Mouse (Mus musculus): ENCODE results near the gene Cars. TPM values are rescaled to one million over a fixed set of nuclear protein-coding genes. Genes with fewer than 3 reads are reported as not detected.
"Not testable (repeated sequence)": the region's sequence is repeated elsewhere in the genome, so short reads cannot be mapped to it uniquely, and the experiment has no call there.

Cars gene
- polyA plus RNA-seq, 1 experiment from 2014 or later = 62.3 TPM

GRCm38 (mm10) chr7:143544368-143544767 lies 55.5 kb downstream of the Cars start:
- H3K27ac ChIP-seq = no peak overlapping the region
- H3K27me3 ChIP-seq = no peaks in the 10 kb centered on the region
- no peaks in the 10 kb centered on the region for H3K9me3 ChIP-seq (replicated peaks)
- peaks cover 34% of the 10 kb centered on the region for H3K4me1 ChIP-seq
- 93% methylated on average over 2 of the region's 2 CpGs for WGBS
- no peak overlapping the region for H3K4me2 ChIP-seq
- peaks cover 22% of the 10 kb centered on the region for H3K36me3 ChIP-seq
- no peak overlapping the region for H3K9ac ChIP-seq
- no peak for ATAC-seq (replicated peaks; ENCODE audit: low FRiP score)
- no peak overlapping the region for H3K4me3 ChIP-seq (replicated peaks)

GRCm38 (mm10) chr7:143538671-143539070 lies 61.2 kb downstream of the Cars start:
- Histone ChIP-seq H3K27ac (no peak overlapping the region), H3K36me3 (peaks cover 68% of the 10 kb centered on the region), H3K4me3 (replicated peaks) (no peak overlapping the region), H3K4me1 (peaks cover 9% of the 10 kb centered on the region), H3K9ac (no peak overlapping the region), H3K9me3 (replicated peaks) (no peaks in the 10 kb centered on the region), H3K27me3 (no peaks in the 10 kb centered on the region), H3K4me2 (no peak overlapping the region)
- no peak for ATAC-seq (replicated peaks; ENCODE audit: low FRiP score)
- WGBS = 71% methylated on average over 1 of the region's 1 CpGs

GRCm38 (mm10) chr7:143538229-143538628 lies 61.7 kb downstream of the Cars start:
- H3K27ac ChIP-seq; H3K9me3 ChIP-seq (replicated peaks); ATAC-seq (replicated peaks; ENCODE audit: low FRiP score); H3K4me3 ChIP-seq (replicated peaks); H3K4me2 ChIP-seq; H3K9ac ChIP-seq; H3K4me1 ChIP-seq; H3K27me3 ChIP-seq: not testable (repeated sequence)
- H3K36me3 ChIP-seq = peaks cover 73% of the 10 kb centered on the region
- 91% methylated on average over 6 of the region's 6 CpGs for WGBS

GRCm38 (mm10) chr7:143536251-143536650 lies 63.6 kb downstream of the Cars start:
- 87% methylated on average over 3 of the region's 3 CpGs for WGBS
- H3K27me3 ChIP-seq = no peaks in the 10 kb centered on the region
- H3K27ac ChIP-seq = no peak overlapping the region
- ATAC-seq (replicated peaks; ENCODE audit: low FRiP score) = no peak
- no peaks in the 10 kb centered on the region for H3K4me1 ChIP-seq
- H3K36me3 ChIP-seq = peaks cover 92% of the 10 kb centered on the region
- no peak overlapping the region for H3K4me2 ChIP-seq
- no peak overlapping the region for H3K9ac ChIP-seq
- H3K4me3 ChIP-seq (replicated peaks) = no peak overlapping the region
- H3K9me3 ChIP-seq (replicated peaks) = no peaks in the 10 kb centered on the region

GRCm38 (mm10) chr7:143533284-143533683 lies 66.6 kb downstream of the Cars start:
- H3K9me3 ChIP-seq (replicated peaks) = no peaks in the 10 kb centered on the region
- WGBS = 87% methylated on average over 2 of the region's 2 CpGs
- H3K9ac ChIP-seq = no peak overlapping the region
- H3K27ac ChIP-seq = no peak overlapping the region
- H3K4me1 ChIP-seq = no peaks in the 10 kb centered on the region
- no peak overlapping the region for H3K4me2 ChIP-seq
- H3K27me3 ChIP-seq = no peaks in the 10 kb centered on the region
- H3K36me3 ChIP-seq = peaks cover 100% of the 10 kb centered on the region
- no peak overlapping the region for H3K4me3 ChIP-seq (replicated peaks)
- ATAC-seq (replicated peaks; ENCODE audit: low FRiP score) = no peak

- Histone ChIP-seq H3K9ac (no peak overlapping the region), H3K4me2 (no peak overlapping the region), H3K4me3 (replicated peaks) (no peak overlapping the region), H3K9me3 (replicated peaks) (no peaks in the 10 kb centered on the region), H3K27ac (no peak overlapping the region), H3K4me1 (no peaks in the 10 kb centered on the region), H3K27me3 (no peaks in the 10 kb centered on the region), H3K36me3 (peaks cover 100% of the 10 kb centered on the region)
- no peak for ATAC-seq (replicated peaks; ENCODE audit: low FRiP score)
- 87% methylated on average over 1 of the region's 1 CpGs for WGBS
Measured at GRCm38 (mm10) chr7:143532410-143532809, 67.5 kb downstream of the Cars start.

GRCm38 (mm10) chr7:143519333-143519732 lies 80.6 kb downstream of the Cars start:
- no peak overlapping the region for H3K9ac ChIP-seq
- peaks cover 100% of the 10 kb centered on the region for H3K36me3 ChIP-seq
- H3K4me2 ChIP-seq = no peak overlapping the region
- H3K4me3 ChIP-seq (replicated peaks) = no peak overlapping the region
- H3K9me3 ChIP-seq (replicated peaks) = no peaks in the 10 kb centered on the region
- no peaks in the 10 kb centered on the region for H3K4me1 ChIP-seq
- no peak overlapping the region for H3K27ac ChIP-seq
- ATAC-seq (replicated peaks; ENCODE audit: low FRiP score) = no peak
- 75% methylated on average over 4 of the region's 4 CpGs for WGBS
- H3K27me3 ChIP-seq = no peaks in the 10 kb centered on the region

GRCm38 (mm10) chr7:143514416-143514768 lies 85.5 kb downstream of the Cars start:
- H3K27me3 ChIP-seq = no peaks in the 10 kb centered on the region
- 96% methylated on average over 4 of the region's 4 CpGs for whole genome bisulfite sequencing
- ATAC-seq (replicated peaks; ENCODE audit: low FRiP score) = no peak
- no peak overlapping the region for H3K4me3 ChIP-seq (replicated peaks)
- H3K27ac ChIP-seq = no peak overlapping the region
- no peak overlapping the region for H3K4me2 ChIP-seq
- no peaks in the 10 kb centered on the region for H3K9me3 ChIP-seq (replicated peaks)
- no peaks in the 10 kb centered on the region for H3K4me1 ChIP-seq
- no peak overlapping the region for H3K9ac ChIP-seq
- H3K36me3 ChIP-seq = peaks cover 74% of the 10 kb centered on the region

GRCm38 (mm10) chr7:143513763-143514415 lies 86.0 kb downstream of the Cars start:
- Histone ChIP-seq H3K27ac (no peak overlapping the region), H3K9ac (no peak overlapping the region), H3K36me3 (peaks cover 69% of the 10 kb centered on the region), H3K9me3 (replicated peaks) (no peaks in the 10 kb centered on the region), H3K27me3 (no peaks in the 10 kb centered on the region), H3K4me2 (no peak overlapping the region), H3K4me1 (no peaks in the 10 kb centered on the region), H3K4me3 (replicated peaks) (no peak overlapping the region)
- 86% methylated on average over 10 of the region's 10 CpGs for WGBS
- ATAC-seq (replicated peaks; ENCODE audit: low FRiP score) = no peak

- H3K9me3 ChIP-seq (replicated peaks) = no peaks in the 10 kb centered on the region
- peaks cover 44% of the 10 kb centered on the region for H3K36me3 ChIP-seq
- no peak overlapping the region for H3K27ac ChIP-seq
- ATAC-seq (replicated peaks; ENCODE audit: low FRiP score) = no peak
- H3K4me3 ChIP-seq (replicated peaks) = no peak overlapping the region
- H3K9ac ChIP-seq = no peak overlapping the region
- no peak overlapping the region for H3K4me2 ChIP-seq
- no peaks in the 10 kb centered on the region for H3K27me3 ChIP-seq
- H3K4me1 ChIP-seq = no peaks in the 10 kb centered on the region
Measured at GRCm38 (mm10) chr7:143511335-143511712, 88.6 kb downstream of the Cars start.

GRCm38 (mm10) chr7:143510593-143511334 lies 89.1 kb downstream of the Cars start:
- H3K27ac ChIP-seq = no peak overlapping the region
- no peak overlapping the region for H3K4me2 ChIP-seq
- H3K9me3 ChIP-seq (replicated peaks) = no peaks in the 10 kb centered on the region
- 94% methylated on average over 3 of the region's 3 CpGs for WGBS
- no peaks in the 10 kb centered on the region for H3K4me1 ChIP-seq
- H3K36me3 ChIP-seq = peaks cover 38% of the 10 kb centered on the region
- no peak overlapping the region for H3K4me3 ChIP-seq (replicated peaks)
- ATAC-seq (replicated peaks; ENCODE audit: low FRiP score) = no peak
- no peaks in the 10 kb centered on the region for H3K27me3 ChIP-seq
- no peak overlapping the region for H3K9ac ChIP-seq

GRCm38 (mm10) chr7:143509566-143509965 lies 90.3 kb downstream of the Cars start:
- peaks cover 26% of the 10 kb centered on the region for H3K36me3 ChIP-seq
- H3K27ac ChIP-seq = no peak overlapping the region
- H3K9ac ChIP-seq = no peak overlapping the region
- H3K4me3 ChIP-seq (replicated peaks) = no peak overlapping the region
- no peaks in the 10 kb centered on the region for H3K4me1 ChIP-seq
- peaks cover 6% of the 10 kb centered on the region; the same call in 1 of the 2 replicates for H3K27me3 ChIP-seq
- no peaks in the 10 kb centered on the region for H3K9me3 ChIP-seq (replicated peaks)
- no peak overlapping the region for H3K4me2 ChIP-seq
- 79% methylated on average over 1 of the region's 1 CpGs for WGBS
- ATAC-seq (replicated peaks; ENCODE audit: low FRiP score) = no peak
